Mouse (Mus musculus) heart, embryonic 14.5 days (tissue): ENCODE measurements around the gene Fosl1. TPM values are rescaled to one million over a fixed set of nuclear protein-coding genes. Genes with fewer than 3 reads are reported as not detected.
A peak's percentile ranks its signal among the peaks of the same experiment; 100 is the strongest.

Experiments used
- ATAC-seq: fragments of 200-750 bp; cut with Nextera tagmentation; 2 replicates; pipeline ENCODE4 v1.8.0; 2017; ENCODE audit warnings: low read depth, moderate TSS enrichment; ENCODE audit not compliant: insufficient number of reproducible peaks, insufficient read depth, low FRiP score
- H3K27ac ChIP-seq, 2 experiments: fragments of 200-500 bp in 1 of 2; fragments of 300-500 bp in 1 of 2; sonication (generic) in 1 of 2; replicated peaks in 1 of 2; 2 replicates each; pipeline ENCODE4 v1.5.1; 2012 to 2014; ENCODE audit warnings: low read depth in 2 of 2, low read length in 2 of 2, control low read depth in 1 of 2, mild to moderate bottlenecking in 1 of 2, mixed read lengths in 1 of 2; ENCODE audit not compliant: control insufficient read depth in 1 of 2, insufficient read depth in 1 of 2
- H3K27me3 ChIP-seq: fragments of 300-500 bp; sonication (generic); 2 replicates; pipeline ENCODE4 v1.6.1; 2014; ENCODE audit warnings: mild to moderate bottlenecking, low read length, control low read depth; ENCODE audit not compliant: control insufficient read depth, insufficient read depth
- H3K36me3 ChIP-seq: fragments of 300-500 bp; sonication (generic); 2 replicates; pipeline ENCODE4 v1.6.1; 2014; ENCODE audit warnings: mild to moderate bottlenecking, control low read depth, low read length, mixed read lengths; ENCODE audit not compliant: control insufficient read depth, insufficient read depth
- H3K4me1 ChIP-seq, 2 experiments: fragments of 200-500 bp in 1 of 2; fragments of 300-500 bp in 1 of 2; sonication (generic) in 1 of 2; 2 replicates each; pipeline ENCODE4 v1.6.1; 2012 to 2014; ENCODE audit warnings: low read length in 2 of 2, control low read depth in 1 of 2, mixed read lengths in 1 of 2; ENCODE audit not compliant: control insufficient read depth in 2 of 2, insufficient read depth in 2 of 2
- H3K4me2 ChIP-seq: fragments of 300-500 bp; sonication (generic); 2 replicates; pipeline ENCODE4 v1.6.1; 2014; ENCODE audit warnings: mild to moderate bottlenecking, low read length
- H3K4me3 ChIP-seq, 2 experiments: fragments of 200-500 bp in 1 of 2; fragments of 300-500 bp in 1 of 2; sonication (generic) in 1 of 2; 2 replicates each; pipeline ENCODE4 v1.5.1; 2012 to 2014; ENCODE audit warnings: low read length in 2 of 2, mild to moderate bottlenecking in 2 of 2, control low read depth in 1 of 2, low read depth in 1 of 2, moderate library complexity in 1 of 2; ENCODE audit not compliant: control insufficient read depth in 1 of 2, insufficient read depth in 1 of 2
- H3K9ac ChIP-seq: fragments of 300-500 bp; sonication (generic); 2 replicates; pipeline ENCODE4 v1.6.1; 2014; ENCODE audit warnings: mild to moderate bottlenecking, low read length
- H3K9me3 ChIP-seq: fragments of 300-500 bp; sonication (generic); 2 replicates; pipeline ENCODE4 v1.6.1; 2016; ENCODE audit warnings: low read length, control low read depth; ENCODE audit not compliant: control insufficient read depth
- WGBS: fragments of 180-500 bp; shearing (Covaris S2); extraction: QIAGEN DNeasy Blood & Tissue Kit; methylation state at CpG from one replicate; pipeline ENCODE4 v1.1.7; 2014; 5-methylcytosine and 5-hydroxymethylcytosine counted together
- polyA plus RNA-seq: library from polyadenylated mRNA; unstranded; fragments of >200 nt; fragmentation: Nextera tagmentation; extraction: Ambion mirVana; gene quantifications from 2 replicates; pipeline ENCODE4 v1.2.1, GENCODE M21; 2014

The Fosl1 gene
- polyA plus RNA-seq, 1 experiment from 2014 or later: not detected

DNA sequence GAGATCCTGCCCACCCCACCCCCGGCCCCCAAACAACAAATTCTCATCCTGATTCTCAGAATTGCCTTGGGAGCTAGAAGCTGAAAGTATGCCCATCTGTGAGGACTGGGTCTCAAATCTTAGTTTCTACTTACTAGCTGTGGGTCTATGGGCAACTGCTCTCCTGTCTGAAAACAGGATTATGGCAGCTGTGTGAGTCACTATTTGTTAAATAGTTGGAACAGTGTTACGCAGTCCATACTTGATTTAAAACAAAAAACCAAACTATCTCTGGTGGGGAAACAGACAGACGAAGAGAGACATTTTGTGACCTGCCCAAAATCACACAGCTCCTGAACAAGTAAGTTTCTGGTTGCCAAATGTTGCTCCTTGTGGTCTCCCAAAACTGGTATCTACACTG, 2.3 kb downstream of the Fosl1 start:
- H3K36me3 ChIP-seq: peaks cover 12% of the 10 kb centered on the region
- H3K9ac ChIP-seq: no peak overlapping the region
- H3K27ac ChIP-seq: no peak overlapping the region
- H3K4me3 ChIP-seq: no peak overlapping the region
- no peak for ATAC-seq
- H3K4me1 ChIP-seq: peaks cover 0 to 15% of the 10 kb centered on the region in 2 experiments; a peak in 3 of 4 replicates
- WGBS: 69% methylated on average over 3 of the region's 3 CpGs
- no peak overlapping the region for H3K4me2 ChIP-seq
- no peaks in the 10 kb centered on the region for H3K9me3 ChIP-seq
- peaks cover 42% of the 10 kb centered on the region for H3K27me3 ChIP-seq

DNA sequence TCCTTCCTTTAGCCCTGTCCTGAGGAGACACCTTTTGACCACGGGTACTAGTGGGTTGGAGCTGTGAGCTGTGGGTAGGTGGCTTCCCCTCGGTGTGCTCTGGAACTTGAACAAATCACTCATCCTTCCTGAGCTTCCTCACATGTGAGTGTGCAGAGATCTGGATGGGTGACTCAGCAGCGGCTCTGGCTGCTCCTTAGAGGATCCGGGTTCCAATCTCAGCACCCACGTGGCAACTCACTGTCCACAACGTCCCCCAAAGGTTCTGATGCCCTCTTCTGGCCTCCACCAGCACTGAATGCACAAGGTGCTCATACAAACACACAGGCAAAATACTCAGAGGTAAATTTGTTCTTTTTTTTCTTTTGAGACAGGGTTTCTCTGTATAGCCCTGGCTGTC, 4.4 kb downstream of the Fosl1 start:
- H3K4me1 ChIP-seq: peaks cover 6 to 32% of the 10 kb centered on the region in 2 experiments
- ATAC-seq: no peak
- no peaks in the 10 kb centered on the region for H3K9me3 ChIP-seq
- H3K4me2 ChIP-seq: no peak overlapping the region
- H3K27me3 ChIP-seq: peaks cover 28% of the 10 kb centered on the region
- no peak overlapping the region for H3K4me3 ChIP-seq
- H3K27ac ChIP-seq: no peak overlapping the region
- no peak overlapping the region for H3K9ac ChIP-seq
- peaks cover 15% of the 10 kb centered on the region for H3K36me3 ChIP-seq
- 75% methylated on average over 6 of the region's 6 CpGs for WGBS

DNA sequence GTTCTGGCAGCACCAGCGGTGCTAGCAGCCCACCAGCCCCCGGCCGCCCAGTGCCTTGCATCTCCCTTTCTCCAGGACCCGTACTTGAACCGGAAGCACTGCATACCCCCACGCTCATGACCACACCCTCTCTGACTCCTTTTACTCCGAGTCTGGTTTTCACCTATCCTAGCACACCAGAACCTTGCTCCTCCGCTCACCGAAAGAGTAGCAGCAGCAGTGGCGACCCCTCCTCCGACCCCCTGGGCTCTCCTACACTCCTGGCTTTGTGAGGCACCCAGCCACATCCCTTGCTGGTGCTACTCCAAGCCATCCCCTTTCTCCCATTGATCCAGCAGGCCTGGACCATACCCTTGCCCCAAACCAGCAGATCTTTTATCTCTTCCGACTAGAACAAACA, 7.7 kb downstream of the Fosl1 start:
- peak overlapping the region; percentile 97 for H3K4me2 ChIP-seq

DNA sequence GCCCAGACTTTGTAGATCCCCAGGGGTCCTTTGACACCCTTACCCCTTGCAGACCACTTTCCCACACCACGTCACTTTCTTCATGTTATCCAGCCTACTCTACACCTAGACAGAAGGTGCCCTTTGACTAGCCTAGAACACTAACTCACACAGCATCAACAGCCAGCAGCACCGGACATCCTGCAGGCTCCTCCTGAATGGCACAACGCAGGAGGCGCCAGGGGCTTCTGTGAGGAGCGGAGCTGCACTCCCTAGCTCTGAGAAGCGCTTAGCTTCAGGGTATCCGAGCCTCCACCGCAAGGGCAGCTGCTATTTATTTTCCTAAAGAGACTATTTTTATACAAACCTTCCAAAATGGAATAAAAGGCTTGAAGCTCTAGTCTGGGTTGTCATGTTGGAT, 8.2 kb downstream of the Fosl1 start:
- H3K36me3 ChIP-seq: peaks cover 15% of the 10 kb centered on the region
- peaks cover 9 to 27% of the 10 kb centered on the region in 2 experiments for H3K4me1 ChIP-seq
- no peak for ATAC-seq
- peak overlapping the region; percentile 69 to 92 for H3K4me3 ChIP-seq
- H3K9ac ChIP-seq: peak overlapping the region; percentile 89
- H3K4me2 ChIP-seq: peak overlapping the region; percentile 97
- H3K27me3 ChIP-seq: no peaks in the 10 kb centered on the region
- peak overlapping the region; percentile 58 to 94 for H3K27ac ChIP-seq
- no peaks in the 10 kb centered on the region for H3K9me3 ChIP-seq
- WGBS: 51% methylated on average over 8 of the region's 8 CpGs

More for the DNA sequence above, 7.7 kb downstream of the Fosl1 start:
- Histone ChIP-seq H3K27ac (peak overlapping the region in 1 of 2 experiments; percentile 94; a peak in 1 of 4 replicates), H3K4me1 (peaks cover 9 to 26% of the 10 kb centered on the region in 2 experiments), H3K9ac (peak overlapping the region; percentile 89), H3K36me3 (peaks cover 15% of the 10 kb centered on the region), H3K4me3 (peak overlapping the region; percentile 69 to 92), H3K27me3 (no peaks in the 10 kb centered on the region; the same call in 1 of the 2 replicates), H3K9me3 (no peaks in the 10 kb centered on the region)
- no peak for ATAC-seq
- 75% methylated on average over 12 of the region's 12 CpGs for WGBS

DNA sequence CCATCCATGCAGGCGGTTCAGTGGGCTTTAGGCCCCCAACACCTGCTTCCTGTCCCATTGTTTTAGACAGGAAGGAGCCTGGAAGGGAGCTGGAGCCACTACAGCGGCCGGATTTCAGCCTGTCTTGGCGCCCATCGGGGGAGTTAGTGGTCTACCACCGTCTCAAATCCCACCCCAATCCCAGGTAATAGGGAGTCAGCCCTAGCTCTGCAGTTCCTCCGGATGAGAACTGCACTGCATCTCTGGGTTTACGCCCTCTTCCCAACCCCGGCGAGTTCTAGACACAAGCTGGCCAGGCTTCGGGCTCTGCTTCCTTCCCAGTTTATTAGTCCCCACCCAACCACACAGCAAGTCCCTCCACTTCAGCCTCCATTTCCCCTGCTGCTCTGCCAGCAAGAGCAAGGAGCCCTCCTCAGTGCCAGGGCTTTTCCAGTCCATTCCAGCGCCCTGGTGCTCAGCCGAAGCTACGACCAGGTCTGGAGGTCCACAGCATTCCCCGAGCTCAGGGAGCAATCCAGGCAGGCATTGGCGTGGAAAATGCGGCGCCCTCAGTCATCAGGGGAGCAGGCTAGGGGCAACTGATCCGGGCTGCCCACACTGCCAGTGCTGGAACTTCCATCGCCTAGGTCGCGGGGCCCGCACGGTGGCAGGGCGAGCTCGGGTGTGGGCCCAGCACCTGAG, 9.0 kb downstream of the Fosl1 start:
- WGBS: 4% methylated on average over 26 of the region's 26 CpGs
- Histone ChIP-seq H3K36me3 (peaks cover 15% of the 10 kb centered on the region), H3K9me3 (no peaks in the 10 kb centered on the region), H3K4me1 (peaks cover 11 to 32% of the 10 kb centered on the region in 2 experiments), H3K27me3 (no peaks in the 10 kb centered on the region), H3K4me2 (peak overlapping the region; percentile 97), H3K9ac (peak overlapping the region; percentile 89), H3K27ac (peak overlapping the region; percentile 90 to 94), H3K4me3 (peak overlapping the region; percentile 69 to 92)
- ATAC-seq: 0 out of 2 replicates have a peak, but pooled peaks have one; percentile 4

DNA sequence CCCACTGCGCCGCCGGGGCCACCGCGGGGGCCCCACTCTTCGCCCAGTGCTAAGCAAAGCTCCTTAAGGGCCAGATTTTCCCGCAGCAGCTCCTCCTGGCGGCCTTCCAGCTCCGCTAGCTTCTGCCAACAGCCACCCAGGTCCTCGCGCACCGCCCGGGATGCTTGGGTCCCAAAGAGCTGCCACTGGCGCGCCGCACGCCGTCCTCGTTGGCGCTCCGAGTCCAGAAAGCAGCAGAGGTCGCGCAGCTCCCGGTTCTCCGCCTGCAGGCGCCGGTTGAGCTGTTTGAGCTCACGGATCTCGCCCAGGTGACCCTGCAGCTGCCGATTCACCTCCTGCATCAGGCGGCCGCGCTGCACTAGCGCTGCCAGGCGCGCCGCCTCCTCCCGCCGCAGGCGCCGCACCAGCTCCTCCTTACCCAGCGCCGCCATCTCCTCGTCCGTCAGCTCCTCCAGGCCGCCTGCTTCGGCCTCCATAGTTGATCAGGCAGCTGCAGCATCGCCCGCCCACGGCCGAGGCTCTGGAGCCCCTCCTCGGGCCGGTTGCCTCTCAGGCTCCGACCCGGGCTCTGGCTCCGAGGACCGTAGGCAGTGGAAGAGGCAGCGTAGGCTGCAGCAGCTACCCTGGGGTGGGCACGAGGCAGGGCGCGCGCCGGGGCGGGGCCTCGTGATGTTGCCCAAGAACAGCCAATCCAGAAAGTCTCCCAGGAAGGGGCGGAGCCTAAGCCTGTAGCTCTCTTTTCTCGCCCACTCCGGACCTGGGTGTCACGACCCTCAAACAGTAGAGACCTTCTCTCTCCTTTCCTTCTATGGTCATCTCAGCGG, 9.8 kb downstream of the Fosl1 start:
- peaks cover 22% of the 10 kb centered on the region for H3K36me3 ChIP-seq
- WGBS: under 1% methylated on average over 68 of the region's 70 CpGs
- peak overlapping the region; percentile 90 to 94 for H3K27ac ChIP-seq
- no peaks in the 10 kb centered on the region for H3K9me3 ChIP-seq
- no peaks in the 10 kb centered on the region for H3K27me3 ChIP-seq
- peak overlapping the region; percentile 97 for H3K4me2 ChIP-seq
- ATAC-seq: peak; percentile 84
- H3K9ac ChIP-seq: peak overlapping the region; percentile 89
- peaks cover 11 to 33% of the 10 kb centered on the region in 2 experiments for H3K4me1 ChIP-seq
- peak overlapping the region; percentile 69 to 92 for H3K4me3 ChIP-seq

DNA sequence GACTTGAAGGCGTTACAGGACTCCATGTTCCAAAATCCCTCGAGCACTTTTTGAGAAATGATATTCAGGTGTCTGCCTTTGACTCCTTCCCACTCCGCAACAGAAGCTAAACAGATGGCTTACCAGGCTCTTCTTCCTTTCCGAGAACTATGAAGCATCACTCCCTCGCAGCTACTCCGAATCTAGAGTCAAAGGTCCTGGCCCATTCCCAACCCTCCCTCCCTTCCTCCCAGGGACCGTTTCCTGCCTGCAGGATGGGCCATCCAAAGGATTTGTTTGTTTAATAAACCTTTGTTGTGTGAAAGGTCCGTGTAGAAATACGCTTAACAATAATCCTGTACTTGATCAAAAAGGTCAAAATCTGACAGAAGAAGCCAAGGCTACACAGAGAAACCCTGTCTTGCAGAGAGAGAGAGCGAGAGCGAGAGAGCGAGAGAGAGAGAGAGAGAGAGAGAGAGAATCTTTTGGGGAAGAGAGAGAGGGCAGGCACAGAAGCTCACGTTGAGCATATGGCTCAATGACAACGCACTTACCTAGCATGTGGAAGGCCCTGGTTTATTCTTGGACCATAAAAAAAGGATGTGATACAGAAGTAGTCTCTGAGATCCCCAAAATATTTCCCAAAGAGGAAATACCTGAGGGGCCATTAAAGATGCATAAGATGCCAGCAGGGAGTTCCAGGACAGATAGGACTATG, 10.5 kb downstream of the Fosl1 start, which contains the start of gene Ccdc85b:
Gene Ccdc85b, minus strand, starts transcription at position 149 of the 697 bp plus-strand sequence.
- Histone ChIP-seq H3K4me1 (peaks cover 11 to 33% of the 10 kb centered on the region in 2 experiments), H3K9me3 (no peaks in the 10 kb centered on the region), H3K27me3 (no peaks in the 10 kb centered on the region), H3K4me2 (peak within 1 kb of the TSS; percentile 97), H3K36me3 (peaks cover 28% of the 10 kb centered on the region), H3K27ac (peak within 1 kb of the TSS; percentile 90 to 94), H3K4me3 (peak within 1 kb of the TSS; percentile 69 to 92), H3K9ac (peak within 1 kb of the TSS; percentile 89)
- 15% methylated on average over 14 of the region's 14 CpGs for WGBS
- no peak for ATAC-seq
